10 mouse cellular contexts compared by ENCODE assay signal in genomic region chr3:57278225-57278624, GRCm38 (mm10). TPM values are rescaled to one million over a fixed set of nuclear protein-coding genes. Genes with fewer than 3 reads are reported as not detected.
"Had no signal": no experiment of that assay in that cellular context is flagged by ENCODE, and none has a peak within 500 bp of the region (broad histone marks: within the 10 kb centered on the region; RNA-seq: fewer than 3 reads in every experiment).

No protein-coding gene starts in this region.

- H3K4me2 ChIP-seq: limb, embryonic 13.5 days; lung, embryonic 15.5 days; midbrain, embryonic 13.5 days had no signal

- H3K4me3 ChIP-seq: limb, embryonic 13.5 days; lung, embryonic 15.5 days; midbrain, embryonic 13.5 days had no signal

- H3K27me3 ChIP-seq: limb, embryonic 13.5 days; lung, embryonic 15.5 days; midbrain, embryonic 13.5 days had no signal

- H3K36me3 ChIP-seq: limb, embryonic 13.5 days; lung, embryonic 15.5 days; midbrain, embryonic 13.5 days had no signal

- H3K4me1 ChIP-seq: limb, embryonic 13.5 days; midbrain, embryonic 13.5 days had no signal

- ATAC-seq: hindbrain, postnatal 0 days; midbrain, embryonic 13.5 days had no signal

- H3K9ac ChIP-seq: limb, embryonic 13.5 days; lung, embryonic 15.5 days; midbrain, embryonic 13.5 days had no signal

- H3K9me3 ChIP-seq: limb, embryonic 13.5 days; lung, embryonic 15.5 days; midbrain, embryonic 13.5 days had no signal

- DNase-seq: kidney, postnatal 10 days; left cerebral cortex, postnatal 4 days; right cerebral cortex, adult 18-20 months; right cerebral cortex, postnatal 25 days; thymus, postnatal 36 days had no signal

- H3K27ac ChIP-seq: hindbrain, postnatal 0 days; limb, embryonic 13.5 days; midbrain, embryonic 13.5 days had no signal

RNA-seq across cellular contexts. Expression of gene Tm4sf1, which starts 23.6 kb away (rescaled TPM):
- total RNA-seq: megakaryocyte progenitor cell, adult 5-6 weeks had no signal
